Mouse (Mus musculus) stomach, postnatal 0 days (tissue): Measurements from ENCODE around the gene Dnajb14. TPM values are rescaled to one million over a fixed set of nuclear protein-coding genes. Genes with fewer than 3 reads are reported as not detected.

Experiments
- ATAC-seq: fragments of 200-750 bp; cut with Nextera tagmentation; 2 replicates; pipeline ENCODE4 v1.8.0; 2017; ENCODE audit not compliant: low FRiP score, low TSS enrichment
- DNase-seq: peaks from one replicate; pipeline ENCODE4 v3.0.0-alpha.2; 2016; ENCODE audit warnings: low spot score
- H3K27ac ChIP-seq: fragments of 300-500 bp; sonication (generic); replicated peaks from 2 replicates; pipeline ENCODE4 v1.5.1; 2014; ENCODE audit warnings: mild to moderate bottlenecking, control low read depth
- H3K27me3 ChIP-seq: fragments of 300-500 bp; sonication (generic); 2 replicates; pipeline ENCODE4 v1.6.1; 2014; ENCODE audit warnings: low read length; ENCODE audit not compliant: control insufficient read depth, insufficient read depth
- H3K36me3 ChIP-seq: fragments of 300-500 bp; sonication (generic); 2 replicates; pipeline ENCODE4 v1.6.1; 2014; ENCODE audit warnings: low read length, mixed read lengths; ENCODE audit not compliant: control insufficient read depth, insufficient read depth
- H3K4me1 ChIP-seq: fragments of 300-500 bp; sonication (generic); replicated peaks from 2 replicates; pipeline ENCODE4 v1.6.1; 2014; ENCODE audit warnings: antibody characterized with exemption; ENCODE audit not compliant: control insufficient read depth, insufficient read depth
- H3K4me2 ChIP-seq: fragments of 300-500 bp; sonication (generic); replicated peaks from 2 replicates; pipeline ENCODE4 v1.6.1; 2014; ENCODE audit warnings: low read depth, mild to moderate bottlenecking, control low read depth, moderate library complexity
- H3K4me3 ChIP-seq: fragments of 300-500 bp; sonication (generic); 2 replicates; pipeline ENCODE4 v1.5.1; 2014; ENCODE audit warnings: low read depth, low read length, control low read depth
- H3K9ac ChIP-seq: fragments of 300-500 bp; sonication (generic); 2 replicates; pipeline ENCODE4 v1.6.1; 2014; ENCODE audit warnings: mild to moderate bottlenecking, low read length, control low read depth, mixed read lengths
- H3K9me3 ChIP-seq: fragments of 300-500 bp; sonication (generic); 2 replicates; pipeline ENCODE4 v1.6.1; 2016; ENCODE audit warnings: low read length; ENCODE audit not compliant: control insufficient read depth
- CTCF ChIP-seq: IDR thresholded peaks from 2 replicates; pipeline ENCODE4 v1.5.1; 2016; ENCODE audit warnings: antibody characterized with exemption, low read depth, mild to moderate bottlenecking, moderate library complexity
- EP300 ChIP-seq: optimal IDR thresholded peaks from 2 replicates; pipeline ENCODE3; 2016; ENCODE audit warnings: antibody characterized with exemption
- WGBS: fragments of 180-500 bp; shearing (Covaris S2); extraction: QIAGEN DNeasy Blood & Tissue Kit; methylation state at CpG from one replicate; pipeline ENCODE4 v1.1.7; 2014; 5-methylcytosine and 5-hydroxymethylcytosine counted together
- polyA plus RNA-seq: library from polyadenylated mRNA; unstranded; fragments of >200 nt; fragmentation: Nextera tagmentation; extraction: Ambion mirVana; gene quantifications from 2 replicates; pipeline ENCODE4 v1.2.1, GENCODE M21; 2015

Gene Dnajb14
- polyA plus RNA-seq, 1 experiment from 2014 or later: 12.6 TPM

DNA sequence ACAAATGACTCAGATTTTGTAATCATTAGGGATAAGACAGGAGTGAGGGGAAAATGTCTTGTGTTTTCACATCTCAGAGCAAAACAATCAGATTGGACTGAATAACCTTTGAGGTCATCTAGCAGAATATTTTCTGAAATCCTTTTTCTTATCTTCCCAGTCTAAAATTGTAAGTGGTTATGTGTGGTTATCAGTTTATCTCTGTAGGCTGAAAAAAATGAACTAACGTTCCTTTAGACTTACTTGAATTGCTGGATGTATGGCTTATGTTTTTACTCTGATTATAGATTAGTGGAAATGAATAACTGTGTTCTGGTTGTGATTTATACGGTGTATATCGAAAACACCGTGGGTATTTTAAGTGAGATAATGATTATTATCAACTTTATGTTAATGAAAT, 53.1 kb downstream of the Dnajb14 start:
- H3K4me3 ChIP-seq: no peak overlapping the region
- H3K4me1 ChIP-seq: peaks cover 4% of the 10 kb centered on the region; the same call in 1 of the 2 replicates
- ATAC-seq (no peak), DNase-seq (no peak)
- H3K27ac ChIP-seq: no peak overlapping the region
- H3K9me3 ChIP-seq: no peaks in the 10 kb centered on the region
- no peaks in the 10 kb centered on the region for H3K27me3 ChIP-seq
- no peak overlapping the region for H3K9ac ChIP-seq
- 83% methylated on average over 4 of the region's 4 CpGs for WGBS
- H3K36me3 ChIP-seq: peaks cover 11% of the 10 kb centered on the region; the same call in 1 of the 2 replicates
- H3K4me2 ChIP-seq: no peak overlapping the region
- TF ChIP-seq CTCF (no peak), EP300 (no peak)

DNA sequence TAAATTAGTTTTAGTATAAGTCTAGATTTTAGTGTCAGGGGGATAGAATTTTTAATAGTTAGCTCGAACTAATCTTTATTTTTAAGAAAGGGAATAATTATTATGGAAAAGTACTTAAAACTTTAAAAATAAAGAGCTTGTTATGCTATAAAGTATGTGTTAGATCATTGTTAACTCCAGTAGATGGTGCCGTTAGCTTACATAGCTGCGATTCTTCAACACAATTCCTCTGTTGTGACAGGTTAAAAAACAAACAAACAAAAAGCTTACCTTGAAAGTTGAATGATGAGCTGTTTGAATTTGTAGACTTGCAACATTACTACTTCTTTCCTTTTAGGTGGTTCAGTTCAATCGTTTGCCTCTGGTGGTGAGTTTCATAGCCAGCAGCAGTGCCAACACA, 59.5 kb downstream of the Dnajb14 start:
- 93% methylated on average over 4 of the region's 4 CpGs for WGBS
- Histone ChIP-seq H3K4me1 (no peaks in the 10 kb centered on the region), H3K27ac (no peak overlapping the region), H3K9ac (no peak overlapping the region), H3K27me3 (no peaks in the 10 kb centered on the region), H3K4me3 (no peak overlapping the region), H3K36me3 (peaks cover 14% of the 10 kb centered on the region; the same call in 1 of the 2 replicates), H3K4me2 (no peak overlapping the region), H3K9me3 (no peaks in the 10 kb centered on the region)
- TF ChIP-seq CTCF: peak; percentile 35
- no peak for TF ChIP-seq EP300
- ATAC-seq (no peak), DNase-seq (no peak)

DNA sequence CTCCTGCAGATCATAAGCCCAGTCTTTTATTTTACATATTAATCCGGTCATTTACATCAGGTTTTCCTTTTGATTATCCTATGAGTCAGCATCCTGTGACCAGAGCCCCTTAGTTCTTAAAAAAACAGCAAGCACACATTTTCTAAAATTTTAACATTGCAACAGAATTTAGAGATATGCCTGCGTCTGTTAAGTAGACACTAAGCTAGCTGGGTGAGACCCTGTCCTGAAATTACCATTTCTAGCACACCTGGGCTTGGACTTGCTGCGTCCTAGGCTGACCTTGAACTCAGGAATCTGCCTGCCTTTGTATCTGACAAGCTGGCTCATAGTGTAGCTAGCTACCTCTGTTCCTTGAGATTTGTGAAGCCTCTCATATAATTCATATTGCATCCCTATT, 62.5 kb downstream of the Dnajb14 start:
- Histone ChIP-seq H3K4me3 (no peak overlapping the region), H3K9me3 (no peaks in the 10 kb centered on the region), H3K27me3 (no peaks in the 10 kb centered on the region), H3K27ac (no peak overlapping the region), H3K4me1 (no peaks in the 10 kb centered on the region), H3K9ac (no peak overlapping the region), H3K4me2 (no peak overlapping the region), H3K36me3 (peaks cover 10% of the 10 kb centered on the region; the same call in 1 of the 2 replicates)
- WGBS: 87% methylated on average over 3 of the region's 3 CpGs
- no peak for ATAC-seq
- TF ChIP-seq EP300 (no peak), CTCF (no peak)
- DNase-seq: no peak

DNA sequence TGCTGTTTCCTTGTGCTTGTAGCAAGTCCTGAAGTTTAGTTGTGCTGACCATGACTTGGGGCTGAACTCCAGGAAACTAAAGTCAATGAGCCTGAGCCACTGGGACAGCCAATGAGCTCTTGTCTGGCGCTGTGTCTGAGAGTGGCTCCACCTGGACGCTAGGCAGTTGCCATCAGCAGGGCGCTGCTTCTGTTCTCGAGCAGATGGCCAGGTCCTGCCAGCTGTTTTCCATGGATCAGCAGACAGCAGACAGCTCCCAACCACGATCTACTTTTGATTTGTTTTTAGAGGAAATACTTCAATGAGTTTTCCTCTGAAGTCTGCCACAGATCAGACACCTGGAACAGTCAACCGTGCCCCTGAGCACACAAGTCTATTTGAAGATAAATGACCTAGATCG, 65.3 kb downstream of the Dnajb14 start:
- Histone ChIP-seq H3K36me3 (peaks cover 5% of the 10 kb centered on the region; the same call in 1 of the 2 replicates), H3K4me1 (no peaks in the 10 kb centered on the region), H3K27ac (no peak overlapping the region), H3K4me3 (no peak overlapping the region), H3K27me3 (no peaks in the 10 kb centered on the region), H3K4me2 (no peak overlapping the region), H3K9me3 (no peaks in the 10 kb centered on the region), H3K9ac (no peak overlapping the region)
- no peak for DNase-seq
- TF ChIP-seq EP300 (no peak), CTCF (no peak)
- 62% methylated on average over 7 of the region's 7 CpGs for WGBS
- ATAC-seq: no peak

DNA sequence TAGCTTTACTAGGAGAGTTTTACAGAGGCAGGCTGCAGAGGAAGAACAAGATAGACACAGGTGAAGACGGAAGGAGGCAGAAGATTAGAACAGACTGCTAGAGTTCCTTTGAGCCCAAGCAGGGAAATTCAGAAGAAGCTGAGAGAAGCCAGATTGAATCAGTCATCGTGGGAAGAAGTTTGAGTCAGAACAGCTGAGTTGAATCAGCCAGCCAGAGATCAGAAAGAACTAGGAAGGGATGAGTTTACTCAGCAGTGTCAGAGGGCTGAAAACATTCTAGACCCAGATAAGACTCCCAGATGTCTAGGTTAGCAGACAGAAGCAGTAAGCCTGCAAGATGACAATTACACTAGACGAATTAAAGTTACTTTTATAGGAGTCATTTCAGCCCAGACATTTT, 66.5 kb downstream of the Dnajb14 start:
- no peak overlapping the region for H3K4me3 ChIP-seq
- H3K9ac ChIP-seq: no peak overlapping the region
- peaks cover 3% of the 10 kb centered on the region; the same call in 1 of the 2 replicates for H3K36me3 ChIP-seq
- H3K27me3 ChIP-seq: no peaks in the 10 kb centered on the region
- no peak overlapping the region for H3K4me2 ChIP-seq
- WGBS: 40% methylated on average over 3 of the region's 3 CpGs
- H3K27ac ChIP-seq: no peak overlapping the region
- H3K9me3 ChIP-seq: no peaks in the 10 kb centered on the region
- DNase-seq (no peak), ATAC-seq (no peak)
- H3K4me1 ChIP-seq: no peaks in the 10 kb centered on the region
- TF ChIP-seq EP300 (no peak), CTCF (no peak)

DNA sequence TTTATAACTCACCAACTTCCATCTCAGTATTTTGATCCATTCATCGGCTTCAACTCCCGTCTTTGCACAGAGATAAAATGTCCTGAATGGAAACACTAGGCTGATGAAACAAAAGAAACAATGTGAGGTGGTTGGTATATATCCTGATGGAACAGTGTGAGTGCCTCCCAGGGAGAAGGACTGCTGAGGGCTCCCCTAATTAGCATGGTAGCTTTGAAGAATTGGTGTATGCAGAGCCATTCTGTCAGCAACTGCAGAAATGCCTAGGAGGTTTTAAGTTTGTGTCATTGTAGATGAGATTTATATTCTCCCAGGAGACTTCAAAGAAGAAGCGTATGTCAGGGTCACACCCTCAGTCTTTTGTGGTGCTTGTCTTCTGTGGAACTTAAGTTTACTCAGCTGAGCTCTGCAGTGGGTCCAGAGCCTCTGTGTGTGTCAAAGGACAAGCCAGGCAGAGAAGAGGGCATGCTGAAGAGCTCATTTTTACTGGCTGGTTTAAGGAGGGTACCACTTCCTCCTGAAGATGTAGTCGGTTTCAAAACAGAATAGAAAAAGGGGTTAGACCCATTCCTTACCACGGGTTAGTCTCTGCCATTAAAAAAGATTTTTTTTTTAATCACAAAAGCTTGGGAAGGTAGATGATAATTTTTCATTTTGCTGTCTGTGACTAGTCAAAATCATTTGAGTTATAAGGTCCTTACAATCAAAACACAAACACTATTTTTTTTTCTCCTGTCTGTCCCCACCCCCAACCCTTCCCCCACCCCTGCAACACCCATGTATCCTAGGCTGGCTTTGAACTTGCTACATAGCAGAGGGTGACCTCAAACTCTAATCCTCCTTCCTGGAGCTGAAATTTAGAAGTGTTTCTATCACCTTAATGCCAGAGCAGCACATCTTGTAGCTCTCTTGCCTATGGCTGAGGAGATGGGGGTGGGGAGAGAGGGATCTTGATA, 68.4 kb downstream of the Dnajb14 start:
- Histone ChIP-seq H3K4me3 (no peak overlapping the region), H3K4me1 (no peaks in the 10 kb centered on the region), H3K9me3 (no peaks in the 10 kb centered on the region), H3K36me3 (0 out of 2 replicates have a peak, but pooled peaks cover 2% of the 10 kb centered on the region), H3K4me2 (no peak overlapping the region), H3K27me3 (no peaks in the 10 kb centered on the region), H3K27ac (no peak overlapping the region), H3K9ac (no peak overlapping the region)
- TF ChIP-seq CTCF (no peak), EP300 (no peak)
- no peak for ATAC-seq
- no peak for DNase-seq
- 44% methylated on average over 5 of the region's 5 CpGs for WGBS
